Mouse (Mus musculus) lung, adult 18-20 months (tissue): ENCODE measurements around the gene Fndc5.
A peak's percentile ranks its signal among the peaks of the same experiment; 100 is the strongest.

ENCODE experiments used
- DNase-seq, 2 experiments: peaks; one replicate each; pipeline ENCODE4 v3.0.0; 2022; ENCODE audit warnings: mixed read lengths in 2 of 2

Fndc5 gene

DNA sequence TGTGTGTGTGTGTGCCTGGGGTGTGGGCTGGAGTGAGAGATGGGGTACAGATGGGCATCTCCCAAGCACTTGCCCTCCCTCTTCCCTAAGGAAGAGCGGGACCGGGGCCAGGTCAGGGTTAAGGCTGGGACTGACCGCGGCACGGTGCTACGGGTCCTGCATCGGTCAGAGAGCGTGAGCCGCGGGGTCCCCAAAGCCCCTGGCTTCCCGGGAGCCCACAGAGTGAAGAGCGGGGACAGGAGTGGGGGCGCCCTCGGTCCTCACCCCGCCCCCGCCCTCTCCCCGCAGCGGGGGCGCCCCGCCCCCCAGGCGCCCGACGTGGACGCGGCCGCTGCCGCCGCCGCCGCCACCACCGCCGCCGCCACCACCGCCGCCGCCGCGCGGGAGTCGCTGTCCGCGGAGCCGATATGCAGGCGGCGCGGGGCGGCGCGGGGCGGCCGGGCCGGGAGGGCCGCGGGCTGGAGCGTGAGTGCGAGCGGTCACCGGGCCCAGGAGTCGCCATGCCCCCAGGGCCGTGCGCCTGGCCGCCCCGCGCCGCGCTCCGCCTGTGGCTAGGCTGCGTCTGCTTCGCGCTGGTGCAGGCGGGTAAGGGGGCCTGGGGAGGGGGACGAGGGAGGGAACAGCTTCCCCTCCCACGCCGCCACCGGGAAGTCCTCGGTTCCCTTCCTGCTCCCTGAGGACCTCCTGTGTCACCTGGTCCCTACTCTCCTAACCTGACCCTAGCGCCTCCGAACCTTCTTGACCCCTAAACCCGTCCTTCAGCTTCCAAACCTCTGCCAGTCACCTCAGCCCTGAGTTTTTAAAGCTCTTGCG, at the start of gene Fndc5:
Gene Fndc5 (plus strand): TSS at position 421 of the 813 bp plus-strand sequence.
- DNase-seq, result no peak

DNA sequence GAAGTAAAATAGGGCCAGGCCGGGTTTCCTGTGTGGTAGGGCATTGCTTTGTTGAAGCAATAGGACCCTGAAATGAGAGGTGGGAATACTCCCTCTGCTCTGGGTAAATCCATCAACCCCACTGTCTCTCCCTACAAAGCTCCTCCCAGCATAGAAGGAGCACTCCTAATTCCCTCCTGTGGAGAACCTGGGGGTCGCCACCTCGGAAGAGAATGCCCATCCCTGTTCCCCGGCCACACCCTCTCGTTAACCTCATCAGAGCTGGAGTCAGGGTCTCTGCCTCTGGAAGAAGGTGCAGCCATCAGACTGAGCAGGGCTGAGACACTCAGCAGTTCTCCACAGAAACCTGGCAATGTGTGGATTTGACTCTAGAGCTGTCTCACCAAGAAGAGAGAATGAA, 48.9 kb upstream of the Fndc5 start:
- DNase-seq, result no peak

DNA sequence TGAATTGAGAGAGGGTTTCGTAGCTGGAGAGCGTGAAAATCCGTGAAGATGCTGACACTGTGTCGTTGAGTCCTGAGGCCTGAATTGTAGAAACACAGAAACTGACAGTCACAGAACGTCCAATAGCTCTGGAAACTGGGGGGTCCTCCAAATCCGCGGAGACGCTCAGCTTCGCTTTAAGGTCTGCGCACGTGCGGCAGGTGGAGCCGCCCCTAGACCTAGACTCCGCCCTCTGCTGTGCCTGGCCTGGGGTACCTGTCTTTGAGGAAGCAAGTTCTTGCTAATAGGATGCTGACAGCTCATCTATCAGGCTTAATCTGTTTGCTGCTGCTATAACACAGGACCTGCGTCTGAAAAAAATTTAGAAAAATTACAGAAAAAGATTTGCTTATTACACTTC, 41.5 kb upstream of the Fndc5 start:
- no peak for DNase-seq

DNA sequence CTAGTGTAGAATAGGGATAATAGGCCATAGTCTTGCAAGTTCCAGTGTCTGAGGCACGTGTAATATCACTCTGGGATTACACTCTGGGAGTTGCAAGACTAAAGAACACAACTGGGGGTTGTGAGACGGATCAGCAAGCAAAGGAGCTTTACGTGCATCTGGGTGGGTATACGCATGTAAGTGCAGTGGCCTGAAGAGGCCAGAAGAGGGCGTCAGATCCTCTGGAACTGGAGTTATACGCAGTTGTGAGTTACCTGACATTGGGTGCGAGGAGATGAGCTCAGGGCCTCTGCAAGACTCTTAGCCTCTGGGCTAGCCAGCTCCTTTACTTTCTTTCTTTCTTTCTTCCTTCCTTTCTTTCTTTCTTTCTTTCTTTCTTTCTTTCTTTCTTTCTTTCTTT, 39.8 kb upstream of the Fndc5 start:
- no peak for DNase-seq

DNA sequence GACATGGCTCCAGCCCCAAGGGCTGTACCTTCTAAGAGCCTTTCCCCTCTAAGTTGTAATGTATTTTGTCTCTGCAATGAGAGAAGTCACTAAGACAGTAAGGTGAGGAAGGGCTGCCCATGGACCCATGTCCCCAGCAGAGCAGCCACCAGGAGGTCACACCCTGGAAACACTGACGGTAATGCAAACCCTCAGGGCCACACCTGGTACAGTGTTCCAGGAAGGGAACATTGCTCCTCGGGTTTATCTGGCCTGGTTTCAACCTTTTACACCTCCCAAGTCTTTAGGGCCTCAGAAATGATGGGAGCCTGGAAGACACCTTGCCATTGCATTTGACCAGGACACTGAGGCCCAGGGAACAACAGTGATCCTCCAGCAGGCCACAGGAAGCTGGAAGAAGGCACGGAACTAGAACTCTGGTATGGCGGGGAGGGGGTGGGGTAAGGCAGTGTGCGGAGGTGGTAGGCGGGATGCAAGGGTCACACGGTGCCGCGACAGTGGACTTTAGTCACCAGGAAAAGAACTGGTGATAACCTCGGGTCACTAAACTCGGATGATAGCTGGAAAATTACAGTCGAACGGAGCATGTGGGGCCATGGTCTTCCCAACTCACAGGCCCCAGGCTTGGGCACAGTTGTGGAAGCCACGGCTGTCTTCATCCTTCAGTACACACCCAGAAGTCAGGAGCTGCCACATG, 34.5 kb upstream of the Fndc5 start:
- no peak for DNase-seq

DNA sequence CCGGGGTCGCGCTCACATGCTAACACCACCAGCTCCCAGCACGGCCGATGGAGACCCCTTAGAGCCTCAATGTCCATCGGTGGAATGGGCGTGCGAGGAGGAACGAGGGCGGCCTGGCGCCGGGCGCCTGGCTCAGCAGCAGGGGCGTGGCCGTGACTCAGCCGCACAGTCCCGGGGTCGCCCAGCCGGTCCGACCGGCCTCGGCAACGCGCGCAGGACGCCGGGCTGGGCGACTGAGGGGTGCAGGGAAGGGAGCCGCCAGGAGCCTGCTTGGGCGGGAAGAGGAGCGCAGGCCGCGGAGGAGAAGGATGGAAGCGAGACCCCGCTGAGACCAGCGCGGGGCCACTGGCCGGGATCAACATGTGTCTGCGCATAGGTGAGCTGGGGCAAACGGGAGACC, 31.4 kb upstream of the Fndc5 start, which contains the start of gene Tmem54:
Gene Tmem54 (plus strand): TSS at position 193 of the 400 bp plus-strand sequence.
- DNase-seq, result peak; percentile 63 to 76

DNA sequence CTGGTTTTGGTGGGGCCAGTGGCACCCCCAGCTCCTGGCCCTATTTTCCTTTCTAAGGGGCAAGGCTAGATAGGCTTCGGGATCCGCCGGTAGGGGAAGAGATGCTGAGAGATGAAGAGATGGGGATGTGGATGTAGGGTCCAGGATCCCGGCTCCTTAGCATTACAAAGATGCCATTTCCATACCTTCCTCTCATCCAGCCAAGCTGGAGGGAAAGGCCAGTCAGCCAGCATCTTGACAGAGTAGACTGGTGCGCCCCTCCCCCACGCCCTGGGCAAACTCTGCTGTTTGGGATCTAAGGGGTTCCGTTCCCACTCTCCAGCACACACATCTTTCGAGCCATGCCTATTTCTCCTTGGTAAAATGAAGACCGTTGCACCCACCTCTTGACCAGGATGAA, 30.7 kb upstream of the Fndc5 start:
- no peak for DNase-seq

DNA sequence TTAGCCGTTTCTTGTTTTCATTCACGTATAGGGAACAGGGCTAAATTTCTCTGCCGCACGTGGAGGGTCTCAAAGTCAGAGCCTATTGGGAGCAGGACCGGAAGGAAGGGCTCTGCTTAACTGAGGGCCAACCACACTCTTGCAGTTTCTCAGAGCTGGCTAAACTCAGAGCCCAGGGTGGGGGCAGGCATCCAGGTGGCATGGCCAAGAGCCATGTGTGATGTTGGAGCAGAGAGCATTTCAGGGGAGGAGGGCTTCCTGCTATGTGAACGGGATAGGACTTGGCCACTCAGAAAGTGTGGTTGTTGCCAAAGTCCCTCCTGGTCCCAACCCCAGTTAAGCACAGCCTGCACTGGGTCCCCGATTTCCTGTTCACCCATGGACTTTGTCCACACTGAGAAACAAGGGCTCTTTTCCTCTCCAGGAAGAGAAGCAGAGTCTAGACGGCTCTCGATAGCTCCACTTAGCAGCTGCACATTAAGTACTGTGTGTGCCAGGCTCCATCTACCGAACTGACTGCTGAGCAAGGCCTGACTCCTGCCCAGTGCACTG, 29.4 kb upstream of the Fndc5 start:
- no peak for DNase-seq

DNA sequence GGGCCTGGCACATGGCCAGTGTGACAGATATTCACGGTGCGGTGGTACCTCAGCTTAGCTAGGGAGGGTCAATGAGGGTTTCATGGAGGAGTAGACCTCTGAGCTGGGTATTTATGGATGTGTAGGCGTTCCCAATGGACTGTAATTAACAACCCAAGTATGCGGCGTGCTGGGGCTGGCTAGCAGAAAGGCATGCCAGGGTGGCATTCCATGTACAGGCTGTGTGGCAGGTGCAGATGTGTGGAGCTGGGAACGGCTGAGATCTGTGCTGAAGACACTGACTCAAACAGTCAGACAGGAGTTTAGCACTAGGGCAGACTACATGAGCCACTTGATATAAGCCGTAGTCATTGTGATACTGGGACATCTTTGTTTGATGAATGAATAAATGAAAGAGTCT, 28.2 kb upstream of the Fndc5 start:
- no peak for DNase-seq

DNA sequence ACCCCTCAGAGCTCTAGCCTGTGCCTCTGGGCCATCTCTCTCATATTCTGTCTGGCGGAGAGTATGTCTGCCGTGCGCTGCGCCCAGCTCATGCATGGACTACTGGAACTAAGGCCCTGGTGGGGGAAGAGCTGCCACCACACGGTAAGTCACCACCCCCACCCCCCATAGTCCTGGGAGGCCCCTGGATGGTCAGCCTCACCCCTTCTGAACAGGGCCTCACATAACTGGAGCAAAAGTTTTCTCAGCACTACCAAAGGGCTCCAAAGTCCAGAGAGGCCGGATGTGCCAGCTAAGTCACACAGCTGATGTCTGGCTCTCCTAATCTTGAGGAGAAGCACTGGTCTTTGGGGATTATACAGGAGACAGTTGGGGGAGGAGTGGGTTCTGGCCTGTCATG, 26.0 kb upstream of the Fndc5 start:
- no peak for DNase-seq

DNA sequence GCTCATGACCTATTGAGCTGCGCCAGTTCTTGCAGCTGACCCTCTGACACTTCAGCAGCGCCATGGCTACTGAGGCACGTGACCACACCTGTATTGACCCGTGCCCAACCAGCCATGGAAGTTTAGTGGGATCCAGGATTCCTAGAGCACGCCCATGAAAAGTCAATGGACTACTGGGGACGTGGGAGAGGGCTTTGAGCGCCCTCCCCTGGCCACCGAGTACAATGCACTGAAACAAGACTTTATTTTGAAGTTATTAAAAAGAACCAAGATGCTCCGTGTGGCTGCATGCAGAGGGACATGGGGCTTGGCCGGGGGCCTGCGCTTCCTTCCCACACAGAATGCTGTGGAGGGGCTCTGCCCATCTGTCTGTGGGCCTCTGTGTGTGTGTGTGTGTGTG, 25.4 kb upstream of the Fndc5 start:
- DNase-seq, result no peak

DNA sequence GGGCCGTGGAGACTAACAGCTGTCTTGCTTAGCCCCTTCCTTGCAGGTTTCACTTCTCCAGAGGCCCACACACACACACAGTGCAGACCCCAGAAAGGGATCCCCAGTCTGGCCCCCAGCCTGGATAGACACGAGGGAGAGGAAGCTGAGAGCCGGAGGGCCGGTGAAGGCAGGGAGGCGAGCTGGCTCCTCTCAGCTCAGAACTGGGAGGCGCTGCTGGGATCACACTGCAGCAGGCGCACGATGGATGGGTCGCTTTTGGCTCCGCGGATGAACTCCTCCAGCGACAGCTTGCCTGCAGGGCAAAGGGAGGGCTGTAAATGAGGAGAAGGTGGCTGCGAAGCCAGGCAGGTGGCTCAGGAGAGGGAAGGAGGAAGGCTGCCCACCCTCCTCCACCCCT, 24.6 kb upstream of the Fndc5 start:
- no peak for DNase-seq

DNA sequence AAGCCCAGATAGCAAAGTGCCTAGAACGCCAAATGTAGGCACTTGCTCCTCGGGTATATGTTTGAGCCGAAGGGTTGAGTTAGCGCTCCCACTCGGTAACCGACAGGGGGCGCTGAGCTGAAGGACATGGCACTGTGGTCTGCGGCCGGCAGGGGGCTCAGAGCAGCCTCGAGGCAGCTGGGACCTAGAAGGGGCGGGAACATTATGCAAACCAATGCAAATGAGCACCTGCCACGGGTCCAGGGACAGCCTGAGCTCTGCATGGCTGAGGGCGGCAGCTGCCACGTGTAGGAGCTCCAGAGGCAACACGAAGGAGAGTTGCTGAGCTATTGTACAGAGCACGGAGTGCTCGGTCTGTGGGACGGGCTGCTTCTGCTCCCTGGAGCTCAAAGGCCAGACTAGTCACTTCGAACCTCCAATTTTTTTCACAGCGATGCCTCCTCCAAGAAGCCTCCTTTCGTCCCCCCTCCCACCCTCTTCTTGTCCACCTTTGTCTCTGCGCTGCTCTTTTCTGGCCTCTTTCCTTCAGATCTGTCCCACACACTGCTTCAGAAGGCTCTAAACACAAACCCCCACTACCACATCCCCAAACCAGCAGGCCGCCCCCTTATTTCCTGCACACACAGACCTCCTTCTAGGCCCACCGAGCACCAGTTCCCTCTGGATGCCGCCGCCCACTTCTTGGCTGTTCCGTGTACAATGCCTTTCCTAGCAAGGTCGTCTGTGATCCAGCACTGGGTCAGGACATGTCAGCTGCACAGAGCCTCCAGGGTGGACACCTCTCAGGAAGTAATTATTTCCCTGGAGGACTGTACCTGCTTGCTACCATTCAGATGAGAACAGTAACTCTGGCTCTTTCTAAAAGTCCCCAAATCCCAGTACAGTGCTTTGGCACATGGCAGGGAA, 23.5 kb upstream of the Fndc5 start:
- peak; percentile 27 to 32 for DNase-seq

DNA sequence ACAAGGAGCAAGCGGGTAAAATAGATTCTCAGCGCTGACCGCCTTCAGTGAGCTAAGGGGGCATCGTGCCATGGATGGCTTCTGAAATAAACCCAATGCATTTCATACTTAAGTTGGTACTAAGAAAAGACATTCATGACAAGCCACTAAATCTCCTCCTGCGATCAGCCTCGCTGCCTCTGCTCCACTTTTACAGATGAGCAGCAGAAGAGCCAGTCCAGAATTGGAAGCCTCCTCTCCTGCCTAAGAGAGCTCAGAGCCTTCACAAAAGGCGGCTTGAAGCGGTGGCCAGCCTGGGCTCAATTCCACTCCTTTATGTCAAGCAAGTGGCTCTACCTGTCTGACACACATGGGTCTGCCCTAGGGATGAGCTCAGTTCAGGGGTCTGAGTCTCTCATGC, 20.1 kb upstream of the Fndc5 start:
- no peak for DNase-seq

DNA sequence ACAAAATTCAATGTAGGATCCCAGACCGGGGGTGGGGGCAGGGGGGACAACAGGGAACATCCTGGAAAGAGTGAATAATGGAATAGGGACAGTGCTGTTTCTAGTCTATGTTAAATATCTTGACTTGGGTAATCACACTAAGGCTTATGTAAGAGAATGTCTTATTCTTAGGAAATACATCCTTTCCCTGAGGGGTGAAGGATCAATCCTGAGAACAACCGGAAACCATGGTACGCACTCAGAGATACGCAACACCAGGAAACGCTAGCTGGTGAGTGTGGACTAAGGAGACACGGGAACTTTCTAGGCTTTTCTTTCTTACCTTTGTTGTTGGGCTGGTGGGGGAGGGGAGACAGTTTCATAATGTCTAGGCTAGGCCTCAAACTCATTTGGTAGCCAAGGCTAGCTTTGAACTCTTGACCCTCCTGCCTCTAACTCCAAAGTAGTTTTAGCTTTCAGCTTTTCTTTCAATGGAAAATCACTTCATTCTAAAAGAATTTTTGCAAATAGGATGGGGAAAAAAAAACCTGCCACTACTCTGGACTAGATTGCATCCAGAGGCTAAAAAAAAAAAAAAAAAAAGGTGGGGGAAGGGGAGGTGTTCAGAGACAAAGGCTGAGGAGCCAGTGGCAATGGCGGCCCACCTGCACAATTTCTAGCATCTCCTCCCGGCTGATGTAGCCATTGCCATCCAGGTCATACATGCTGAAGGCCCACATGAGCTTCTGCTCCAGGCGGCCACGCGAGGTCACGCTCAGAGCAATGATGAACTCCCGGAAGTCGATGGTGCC, 18.9 kb upstream of the Fndc5 start:
- no peak for DNase-seq

DNA sequence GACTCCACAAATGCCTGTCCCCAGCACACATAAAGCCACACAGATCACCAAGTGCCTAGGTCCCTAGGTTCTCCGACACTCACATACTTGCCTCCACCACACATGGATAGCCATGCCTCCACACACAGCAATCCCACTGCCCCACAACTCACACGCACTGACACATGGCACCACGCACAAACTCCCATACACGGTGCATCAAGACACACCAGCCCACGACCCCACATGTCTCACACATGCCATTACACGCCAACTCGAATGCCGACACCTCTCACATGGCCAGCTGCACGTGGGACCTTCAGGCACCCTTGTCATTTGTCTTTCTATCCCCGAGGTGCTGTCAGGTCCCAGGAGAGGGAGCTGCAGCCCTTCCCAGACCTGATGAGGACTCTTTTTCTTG, 17.1 kb upstream of the Fndc5 start:
- no peak for DNase-seq

DNA sequence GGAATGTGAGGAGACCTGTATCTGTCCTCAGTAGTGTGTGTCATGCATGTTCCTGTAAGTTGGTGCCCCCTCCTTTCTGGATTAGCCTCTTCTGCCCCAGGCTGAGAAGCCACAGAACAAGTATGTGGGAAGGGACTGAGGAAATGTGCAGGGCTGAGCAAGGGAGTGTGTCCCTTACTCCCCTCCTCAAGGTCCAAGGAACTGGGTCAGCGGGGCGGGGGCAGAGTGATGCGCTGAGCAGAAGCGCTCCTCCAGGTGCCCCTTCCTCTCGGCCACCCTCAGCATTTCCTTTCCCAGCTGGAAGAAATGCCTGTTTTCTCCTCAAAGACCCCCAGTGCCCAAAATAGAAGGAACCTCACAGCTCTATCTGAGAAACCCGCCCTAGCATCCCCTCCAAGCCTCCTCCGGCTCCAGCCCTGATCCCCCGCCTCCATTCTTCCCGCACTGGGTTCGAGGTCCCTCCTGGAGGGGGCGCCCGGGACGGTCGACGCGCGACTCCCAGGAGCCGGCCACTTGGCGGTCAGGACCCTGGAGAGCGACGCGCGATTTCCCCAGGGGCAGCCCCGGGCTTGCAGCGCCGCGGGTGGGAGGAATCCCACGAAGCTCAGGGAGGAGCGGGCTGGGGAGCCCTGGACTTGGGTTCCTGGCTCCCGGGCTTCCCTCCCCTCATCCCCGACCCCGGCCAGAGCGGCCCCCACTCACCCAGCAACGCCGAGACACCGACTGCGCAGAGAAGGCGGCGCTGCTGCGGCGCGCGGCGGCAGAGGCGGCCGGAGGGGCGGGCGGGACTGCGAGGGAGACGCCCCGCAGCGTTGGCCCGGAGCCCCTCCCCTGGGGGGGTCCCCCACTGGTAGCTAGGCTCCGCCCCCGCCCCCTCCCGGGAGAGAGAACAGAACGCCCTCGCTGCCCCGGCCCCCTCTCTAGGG, 16.0 kb upstream of the Fndc5 start:
- peak; percentile 33 to 47 for DNase-seq

DNA sequence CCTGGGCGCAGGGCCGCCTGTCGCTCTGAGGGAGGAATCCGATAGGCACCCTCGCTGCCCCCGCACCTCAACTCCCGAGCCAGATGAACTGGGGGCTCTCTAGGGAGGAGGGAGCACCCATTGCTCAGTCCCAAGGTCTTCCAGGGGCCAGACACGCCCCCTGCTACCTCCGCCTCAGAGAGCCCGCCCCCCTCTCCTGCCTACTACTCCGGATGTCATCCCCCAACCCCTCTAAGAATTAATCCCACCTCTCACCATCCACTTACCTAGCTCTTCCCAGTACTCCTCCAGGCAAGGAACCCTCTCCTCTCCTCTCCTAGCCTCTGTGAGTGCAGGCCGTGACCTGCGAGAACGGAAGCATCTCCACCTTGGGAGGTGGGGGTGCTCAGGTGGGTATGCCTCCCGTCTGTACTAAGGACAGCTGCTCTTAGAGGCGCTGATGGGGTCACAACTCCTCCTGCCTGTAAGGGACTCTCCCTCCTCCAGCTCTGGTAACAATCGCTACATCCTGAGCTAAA, 15.2 kb upstream of the Fndc5 start, which contains the start of gene Hpca:
Gene Hpca (minus strand): TSS at position 468 of the 518 bp plus-strand sequence.
- no peak for DNase-seq

DNA sequence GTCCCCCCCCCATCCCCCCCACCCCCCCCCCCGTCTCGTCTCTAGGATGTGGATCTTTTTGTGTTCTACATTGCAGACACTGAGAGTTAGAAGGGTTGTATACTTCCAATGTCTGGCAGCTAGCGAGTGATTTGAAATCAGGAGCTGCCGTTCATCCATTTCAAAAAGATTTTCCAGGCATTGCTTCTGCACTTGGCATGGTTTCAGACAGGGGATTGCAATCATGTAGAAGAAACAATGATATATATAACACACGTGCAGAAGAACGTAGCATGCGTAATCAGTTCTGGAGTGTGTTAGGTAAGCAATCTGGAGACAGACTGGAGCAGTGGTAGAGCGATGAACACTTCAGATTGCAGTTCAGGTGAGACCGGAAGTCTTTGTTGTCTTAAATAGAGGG, 14.7 kb upstream of the Fndc5 start:
- DNase-seq, result no peak

DNA sequence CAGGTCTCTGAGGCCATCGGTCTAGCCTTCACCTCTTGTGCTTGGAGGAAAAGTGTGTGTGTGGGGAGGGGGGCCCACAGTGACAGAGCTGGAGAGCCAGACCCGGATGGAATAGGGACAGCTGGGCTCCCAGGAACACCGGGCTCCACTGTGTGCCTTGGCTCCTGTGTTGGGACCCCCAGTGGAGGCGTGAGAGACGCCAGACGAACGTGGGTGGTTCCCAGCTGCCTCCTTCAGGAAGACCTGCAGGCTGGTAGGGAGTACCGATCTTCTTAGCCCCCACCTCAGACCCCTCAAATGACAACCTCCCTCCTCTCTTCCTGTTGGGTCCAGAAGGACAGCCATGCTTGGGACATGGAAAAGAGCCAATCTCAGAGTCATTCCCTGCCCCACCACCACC, 14.1 kb upstream of the Fndc5 start:
- no peak for DNase-seq
